Mouse (Mus musculus) liver, embryonic 16.5 days (tissue): ENCODE measurements around the gene Dennd1a. TPM values are rescaled to one million over a fixed set of nuclear protein-coding genes. Genes with fewer than 3 reads are reported as not detected.

Experiments used
- ATAC-seq: fragments of 200-750 bp; cut with Nextera tagmentation; 2 replicates; pipeline ENCODE4 v1.8.0; 2017; ENCODE audit warnings: low read depth, mild to moderate bottlenecking, moderate number of reproducible peaks, moderate library complexity
- H3K27ac ChIP-seq: fragments of 300-500 bp; sonication (generic); 2 replicates; pipeline ENCODE4 v1.5.1; 2014; ENCODE audit warnings: mild to moderate bottlenecking, low read length
- H3K27me3 ChIP-seq: fragments of 300-500 bp; sonication (generic); 2 replicates; pipeline ENCODE4 v1.6.1; 2014; ENCODE audit warnings: low read depth, low read length, mixed read lengths; ENCODE audit not compliant: control insufficient read depth, insufficient read depth
- H3K36me3 ChIP-seq: fragments of 300-500 bp; sonication (generic); 2 replicates; pipeline ENCODE4 v1.6.1; 2014; ENCODE audit warnings: mild to moderate bottlenecking; ENCODE audit not compliant: control insufficient read depth, insufficient read depth
- H3K4me1 ChIP-seq: fragments of 300-500 bp; sonication (generic); 2 replicates; pipeline ENCODE4 v1.6.1; 2014; ENCODE audit warnings: low read depth, low read length, mixed read lengths; ENCODE audit not compliant: control insufficient read depth
- H3K4me2 ChIP-seq: fragments of 300-500 bp; sonication (generic); 2 replicates; pipeline ENCODE4 v1.6.1; 2014; ENCODE audit warnings: low read depth, low read length, mixed read lengths
- H3K4me3 ChIP-seq: fragments of 300-500 bp; sonication (generic); 2 replicates; pipeline ENCODE4 v1.5.1; 2014; ENCODE audit warnings: low read depth, mild to moderate bottlenecking, low read length
- H3K9ac ChIP-seq: fragments of 300-500 bp; sonication (generic); 2 replicates; pipeline ENCODE4 v1.6.1; 2014; ENCODE audit warnings: low read depth, low read length
- H3K9me3 ChIP-seq: fragments of 300-500 bp; sonication (generic); replicated peaks from 2 replicates; pipeline ENCODE4 v1.6.1; 2016; ENCODE audit warnings: low read length; ENCODE audit not compliant: control insufficient read depth
- WGBS: fragments of 180-500 bp; shearing (Covaris S2); extraction: QIAGEN DNeasy Blood & Tissue Kit; methylation state at CpG from one replicate; pipeline ENCODE4 v1.1.7; 2014; ENCODE audit not compliant: insufficient replicate concordance; 5-methylcytosine and 5-hydroxymethylcytosine counted together
- polyA plus RNA-seq: library from polyadenylated mRNA; unstranded; fragments of >200 nt; fragmentation: Nextera tagmentation; extraction: Ambion mirVana; gene quantifications from 2 replicates; pipeline ENCODE4 v1.2.1, GENCODE M21; 2015

Dennd1a gene
- polyA plus RNA-seq, result 7.1 and 7.9 TPM in 2 replicates

DNA sequence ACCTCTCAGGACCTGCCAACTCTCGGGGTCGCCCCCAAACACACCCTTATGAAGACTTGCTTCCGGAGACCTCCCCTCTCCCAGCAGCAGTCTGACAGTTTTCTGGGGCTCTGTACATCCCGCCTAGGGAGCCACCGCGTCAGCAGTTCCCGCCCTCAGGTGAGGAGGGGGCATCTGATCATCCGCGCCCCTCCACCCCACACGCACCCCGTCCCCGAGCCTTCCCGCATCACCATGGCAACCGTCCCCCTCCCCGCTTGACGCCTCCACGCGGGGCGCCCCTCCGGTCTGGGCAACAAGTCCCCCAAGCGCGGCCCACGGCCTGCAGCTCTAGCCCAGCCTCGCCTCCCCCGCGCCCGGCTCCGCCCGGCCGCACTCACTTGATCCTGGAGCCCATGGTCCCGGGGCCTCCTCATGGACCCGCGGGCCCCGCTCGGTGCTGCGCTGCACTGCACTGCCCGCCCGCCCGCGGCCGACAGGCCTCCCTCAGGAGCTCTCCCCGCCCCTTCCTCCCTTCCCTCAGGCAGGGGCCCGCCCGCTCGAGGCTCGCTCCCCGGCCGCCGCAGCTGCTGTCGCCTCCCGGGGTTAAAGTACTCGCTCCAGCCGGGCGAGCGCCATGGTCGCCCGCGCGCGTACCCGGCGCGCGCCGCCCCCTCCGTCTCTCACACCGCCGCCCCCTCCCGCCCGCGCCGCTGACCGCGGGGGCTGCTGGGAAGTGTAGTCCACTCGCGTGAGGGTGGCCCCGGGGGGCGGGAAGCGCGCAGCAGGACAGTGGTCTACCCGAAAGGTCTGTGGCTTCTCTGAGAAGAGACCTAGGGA, at the start of gene Dennd1a:
Gene Dennd1a, minus strand, starts transcription at position 658 of the 819 bp plus-strand sequence.
- Histone ChIP-seq H3K4me2 (peak within 1 kb of the TSS; percentile 73), H3K4me3 (peak within 1 kb of the TSS; percentile 93), H3K36me3 (no peaks in the 10 kb centered on the region), H3K27ac (peak within 1 kb of the TSS; percentile 90), H3K27me3 (no peaks in the 10 kb centered on the region), H3K9me3 (no peaks in the 10 kb centered on the region), H3K9ac (peak within 1 kb of the TSS; percentile 92), H3K4me1 (peaks cover 25% of the 10 kb centered on the region)
- ATAC-seq, result peak; percentile 91
- WGBS, result under 1% methylated on average over 77 of the region's 81 CpGs

DNA sequence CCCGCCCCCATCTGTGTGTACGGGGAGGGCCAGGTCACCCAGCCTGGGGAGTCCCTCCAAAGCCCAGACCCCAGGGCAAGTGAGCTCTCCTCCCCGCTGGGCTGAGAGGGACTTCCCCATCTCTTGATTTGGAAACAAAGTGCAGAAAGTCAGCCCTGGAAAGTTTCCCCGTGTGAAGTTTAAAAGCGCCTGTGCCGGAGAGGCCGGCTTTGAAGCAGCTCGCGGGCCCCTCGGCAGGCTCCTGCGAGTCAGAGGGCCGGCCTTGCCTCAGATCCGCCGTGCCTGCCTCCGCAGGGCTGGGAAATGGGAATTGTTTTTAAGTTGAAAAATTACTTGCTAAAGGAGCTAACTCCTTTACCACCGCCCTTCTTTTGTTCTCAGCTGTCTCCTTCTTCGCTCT, 49.4 kb upstream of the Dennd1a start:
- Histone ChIP-seq H3K4me1 (no peaks in the 10 kb centered on the region; the same call in 1 of the 2 replicates), H3K9me3 (no peaks in the 10 kb centered on the region), H3K27me3 (peaks cover 85% of the 10 kb centered on the region), H3K9ac (no peak overlapping the region), H3K4me2 (no peak overlapping the region), H3K36me3 (no peaks in the 10 kb centered on the region), H3K27ac (no peak overlapping the region), H3K4me3 (no peak overlapping the region)
- ATAC-seq, result no peak
- 3% methylated on average over 17 of the region's 17 CpGs for WGBS

GRCm38 (mm10) chr2:38333586-38334119, 46.5 kb upstream of the Dennd1a start:
- Histone ChIP-seq H3K27ac (no peak overlapping the region), H3K4me2 (no peak overlapping the region), H3K9ac (no peak overlapping the region), H3K4me1 (no peaks in the 10 kb centered on the region), H3K4me3 (no peak overlapping the region), H3K36me3 (no peaks in the 10 kb centered on the region), H3K27me3 (peaks cover 56% of the 10 kb centered on the region), H3K9me3 (no peaks in the 10 kb centered on the region)
- WGBS, result 32% methylated on average over 7 of the region's 7 CpGs
- no peak for ATAC-seq

DNA sequence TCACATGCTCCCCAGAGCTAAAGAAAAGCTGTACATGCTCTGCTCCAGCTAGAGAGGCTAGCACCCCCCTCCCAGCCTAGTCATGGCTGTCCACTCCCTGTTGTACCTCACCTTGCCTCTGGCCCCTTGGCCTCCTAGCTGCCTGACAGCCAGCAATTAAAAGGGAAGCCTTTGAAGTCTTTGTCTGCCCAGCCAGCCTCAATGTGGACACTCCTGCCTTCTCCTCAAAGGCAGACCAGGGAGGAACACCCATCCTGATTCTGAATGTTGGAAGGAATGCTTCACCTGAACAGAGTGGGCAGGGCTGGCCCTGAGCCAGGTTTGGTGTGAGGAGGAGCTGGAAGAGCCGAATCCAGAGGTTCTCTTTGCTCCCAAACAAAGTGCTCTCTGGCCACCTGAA, 39.5 kb upstream of the Dennd1a start:
- 25% methylated on average over 1 of the region's 1 CpGs for WGBS
- H3K9ac ChIP-seq, result no peak overlapping the region
- peaks cover 17% of the 10 kb centered on the region for H3K27me3 ChIP-seq
- no peaks in the 10 kb centered on the region for H3K4me1 ChIP-seq
- H3K4me2 ChIP-seq, result no peak overlapping the region
- H3K9me3 ChIP-seq, result no peaks in the 10 kb centered on the region
- H3K27ac ChIP-seq, result no peak overlapping the region
- no peaks in the 10 kb centered on the region for H3K36me3 ChIP-seq
- no peak for ATAC-seq
- no peak overlapping the region for H3K4me3 ChIP-seq

GRCm38 (mm10) chr2:38323380-38323779, 36.2 kb upstream of the Dennd1a start:
- no peak for ATAC-seq
- Histone ChIP-seq H3K27me3 (peaks cover 17% of the 10 kb centered on the region), H3K36me3 (no peaks in the 10 kb centered on the region), H3K4me1 (no peaks in the 10 kb centered on the region), H3K27ac (no peak overlapping the region), H3K4me3 (no peak overlapping the region), H3K4me2 (no peak overlapping the region), H3K9me3 (no peaks in the 10 kb centered on the region), H3K9ac (no peak overlapping the region)
- 40% methylated on average over 8 of the region's 8 CpGs for WGBS

DNA sequence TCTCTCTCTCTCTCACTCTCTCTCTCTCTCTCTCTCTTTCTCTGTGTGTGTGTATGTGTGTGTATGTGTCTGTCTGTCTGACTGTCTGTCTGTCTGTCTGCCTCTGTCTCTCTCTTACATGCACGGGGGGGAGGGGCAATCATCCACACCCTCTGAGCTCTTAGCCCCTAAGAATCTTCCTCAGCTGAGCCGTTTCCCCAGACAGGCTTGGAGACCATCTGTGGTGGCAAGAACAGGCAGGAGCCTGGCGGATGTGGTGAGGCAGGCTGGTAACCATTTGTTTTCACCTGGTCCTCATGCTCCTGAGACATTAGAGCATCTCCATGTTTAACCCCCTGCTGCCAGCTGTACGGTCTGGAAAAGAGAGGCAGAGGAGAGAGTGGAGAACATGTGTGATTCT, 33.7 kb upstream of the Dennd1a start:
- ATAC-seq, result no peak
- peaks cover 11% of the 10 kb centered on the region for H3K27me3 ChIP-seq
- no peak overlapping the region for H3K4me3 ChIP-seq
- no peaks in the 10 kb centered on the region for H3K9me3 ChIP-seq
- 42% methylated on average over 4 of the region's 4 CpGs for WGBS
- no peaks in the 10 kb centered on the region for H3K4me1 ChIP-seq
- H3K4me2 ChIP-seq, result no peak overlapping the region
- no peak overlapping the region for H3K9ac ChIP-seq
- no peak overlapping the region for H3K27ac ChIP-seq
- H3K36me3 ChIP-seq, result no peaks in the 10 kb centered on the region

DNA sequence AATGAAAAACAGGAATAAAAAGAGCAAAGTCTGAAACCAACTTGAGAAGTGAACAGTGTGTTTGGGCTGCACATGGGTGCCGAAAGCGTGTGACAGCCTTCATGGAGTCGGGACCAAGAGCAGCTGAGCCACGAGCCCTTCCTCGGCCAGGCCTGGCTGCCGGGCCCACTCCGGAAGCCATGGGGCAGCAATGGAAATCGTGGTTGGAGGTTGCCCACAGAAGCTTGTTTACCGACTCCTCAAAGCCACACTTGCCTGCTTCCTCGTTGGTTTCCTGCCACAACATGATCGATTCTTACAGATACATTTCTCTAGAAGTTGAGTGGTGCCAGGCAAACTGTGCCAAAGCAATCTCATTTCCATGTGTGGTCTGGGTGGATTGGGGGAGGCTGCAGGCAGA, 31.9 kb upstream of the Dennd1a start:
- Histone ChIP-seq H3K4me2 (no peak overlapping the region), H3K27ac (no peak overlapping the region), H3K9me3 (no peaks in the 10 kb centered on the region), H3K4me1 (no peaks in the 10 kb centered on the region), H3K4me3 (no peak overlapping the region), H3K27me3 (peaks cover 11% of the 10 kb centered on the region), H3K36me3 (no peaks in the 10 kb centered on the region), H3K9ac (no peak overlapping the region)
- WGBS, result 17% methylated on average over 11 of the region's 11 CpGs
- no peak for ATAC-seq

DNA sequence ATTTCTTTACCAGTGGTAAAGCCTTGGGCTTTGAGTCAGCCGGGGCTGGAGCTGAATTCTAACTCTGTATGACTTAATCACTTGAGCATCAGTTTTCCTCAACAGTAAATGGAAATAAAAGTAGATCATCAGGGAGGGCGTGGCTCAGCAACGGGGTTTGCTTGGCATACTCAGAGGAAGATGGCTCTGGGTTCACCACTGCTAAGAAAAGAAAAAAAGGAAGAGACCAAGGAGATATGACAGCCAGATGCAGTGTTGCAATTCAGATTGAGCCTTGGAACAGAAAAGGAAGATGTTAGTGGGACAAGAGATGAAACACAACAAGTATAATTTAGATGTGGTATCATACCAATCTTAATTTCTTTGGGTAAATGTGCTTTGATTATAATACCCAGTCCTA, 26.2 kb upstream of the Dennd1a start:
- 31% methylated on average over 3 of the region's 3 CpGs for WGBS
- Histone ChIP-seq H3K4me2 (no peak overlapping the region), H3K27ac (no peak overlapping the region), H3K4me1 (no peaks in the 10 kb centered on the region), H3K36me3 (no peaks in the 10 kb centered on the region), H3K9me3 (no peaks in the 10 kb centered on the region), H3K9ac (no peak overlapping the region), H3K27me3 (no peaks in the 10 kb centered on the region; the same call in 1 of the 2 replicates), H3K4me3 (no peak overlapping the region)
- no peak for ATAC-seq

DNA sequence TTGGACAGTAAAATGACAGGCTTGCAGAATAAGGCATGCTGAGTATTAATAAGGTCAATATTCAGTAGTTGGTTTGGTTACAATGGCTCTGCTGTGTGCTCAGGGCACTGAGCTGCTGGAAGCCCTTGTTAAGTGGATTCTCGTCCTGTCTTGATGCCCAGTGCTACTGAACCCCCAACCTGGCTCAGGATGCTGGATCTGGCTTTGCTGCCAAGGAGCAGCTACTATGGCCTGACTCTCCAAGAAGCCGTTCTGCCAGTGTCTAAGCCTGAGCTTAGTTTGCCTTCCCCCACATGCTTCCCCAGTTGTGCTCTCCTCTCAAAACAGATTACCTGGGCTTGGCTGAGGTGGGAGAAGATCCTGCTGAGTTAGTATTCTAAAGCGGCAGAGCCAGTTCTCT, 25.7 kb upstream of the Dennd1a start:
- WGBS, result 23% methylated on average over 3 of the region's 3 CpGs

More for the DNA sequence above, 25.7 kb upstream of the Dennd1a start:
- Histone ChIP-seq H3K4me1 (no peaks in the 10 kb centered on the region), H3K9me3 (no peaks in the 10 kb centered on the region), H3K36me3 (no peaks in the 10 kb centered on the region), H3K4me2 (no peak overlapping the region), H3K27ac (no peak overlapping the region), H3K9ac (no peak overlapping the region), H3K4me3 (no peak overlapping the region), H3K27me3 (no peaks in the 10 kb centered on the region; the same call in 1 of the 2 replicates)
- ATAC-seq, result no peak
